9 mouse cellular contexts compared by ENCODE assay signal in the genomic region with DNA sequence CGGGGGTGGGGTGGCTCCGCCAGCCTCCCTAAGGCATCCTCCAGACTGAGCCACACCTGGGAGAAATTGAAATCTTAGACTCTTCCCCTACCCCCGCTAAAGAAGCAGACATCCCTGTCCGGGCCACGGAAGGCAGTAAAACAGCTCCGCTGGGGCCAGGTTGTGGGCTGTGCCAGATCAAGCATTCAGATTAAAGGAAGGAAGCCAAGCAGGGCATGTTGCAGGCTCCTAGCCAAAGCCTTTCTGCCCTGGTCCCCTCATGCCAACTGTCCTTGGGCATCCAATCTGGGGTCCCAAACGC. TPM values are rescaled to one million over a fixed set of nuclear protein-coding genes. Genes with fewer than 3 reads are reported as not detected.
DNase-seq lines count a peak whose midpoint lies in the region; ATAC-seq lines count a peak whose summit lies in the region.
"Had no signal": no experiment of that assay in that cellular context is flagged by ENCODE, and none has a peak within 500 bp of the region (broad histone marks: within the 10 kb centered on the region; RNA-seq: fewer than 3 reads in every experiment).

No protein-coding gene starts in this region.

- H3K27ac ChIP-seq in forebrain, embryonic 15.5 days (replicated peaks) = peak overlapping the region; percentile 57; the same call in 1 of the 2 replicates

- peaks cover 28% of the 10 kb centered on the region for H3K4me1 ChIP-seq in megakaryocyte, embryonic 14.5 days
- peaks cover 36% of the 10 kb centered on the region for H3K4me1 ChIP-seq in forebrain, embryonic 15.5 days

- no peaks in the 10 kb centered on the region for H3K9me3 ChIP-seq in megakaryocyte, embryonic 14.5 days
- H3K9me3 ChIP-seq in forebrain, embryonic 15.5 days = no peaks in the 10 kb centered on the region

- H3K4me2 ChIP-seq in forebrain, embryonic 15.5 days (replicated peaks) = peak overlapping the region; percentile 43

- peak overlapping the region; percentile 30 for H3K9ac ChIP-seq in forebrain, embryonic 15.5 days (replicated peaks)

- WGBS in forebrain, embryonic 15.5 days = 5% methylated on average over 7 of the region's 7 CpGs

- DNase-seq in kidney, postnatal 36 days = peak; percentile 22 to 40
- peak; percentile 41 for DNase-seq in splenic B cell, adult 2 months (ENCODE audit: low read depth, low spot score)
- no peak for DNase-seq in spleen, postnatal 14 days (ENCODE audit: low spot score in 2 of 2)
- no peak for DNase-seq in frontal cortex, postnatal 14 days (ENCODE audit: low spot score in 2 of 2)
- no peak for DNase-seq in lung, postnatal 25 days (ENCODE audit: low spot score)

- no peak for ATAC-seq in megakaryocyte, adult 5-6 weeks (ENCODE audit: poor library complexity, severe bottlenecking)
- ATAC-seq in forebrain, embryonic 15.5 days (replicated peaks) = no peak

- peak overlapping the region; percentile 15 for H3K4me3 ChIP-seq in megakaryocyte, embryonic 14.5 days (replicated peaks)
- H3K4me3 ChIP-seq in forebrain, embryonic 15.5 days = peak overlapping the region; percentile 4; the same call in 1 of the 2 replicates

- H3K27me3 ChIP-seq in megakaryocyte, embryonic 14.5 days (replicated peaks) = peaks cover 41% of the 10 kb centered on the region
- H3K27me3 ChIP-seq in forebrain, embryonic 15.5 days = no peaks in the 10 kb centered on the region
- no peaks in the 10 kb centered on the region for H3K27me3 ChIP-seq in splenic B cell, adult 2 months (ENCODE audit: control insufficient read depth, insufficient read depth, low read length, poor library complexity, severe bottlenecking)

- H3K36me3 ChIP-seq in megakaryocyte, embryonic 14.5 days (replicated peaks; ENCODE audit: low read length) = peaks cover 35% of the 10 kb centered on the region
- H3K36me3 ChIP-seq in forebrain, embryonic 15.5 days = peaks cover 29% of the 10 kb centered on the region
- H3K36me3 ChIP-seq in splenic B cell, adult 2 months (ENCODE audit: control insufficient read depth, insufficient read depth, low read length, poor library complexity, severe bottlenecking) = peaks cover 1% of the 10 kb centered on the region; the same call in 1 of the 2 replicates

RNA-seq across cellular contexts. Expression of a gene that starts 25.9 kb away (rescaled TPM):
- not detected in 2 replicates for polyA plus RNA-seq in megakaryocyte, embryonic 14.5 days (2012; ENCODE audit: insufficient read depth, low replicate concordance)
- total RNA-seq in megakaryocyte, adult 5-6 weeks (2015) = not detected in 2 replicates
- not detected in 2 replicates for total RNA-seq in megakaryocyte, adult 5-6 weeks (2017)
- 13.7 and 14.6 TPM in 2 replicates for polyA plus RNA-seq in forebrain, embryonic 15.5 days (2015; fragmentation: Nextera tagmentation; extraction: Ambion mirVana)

RNA-seq across cellular contexts. Expression of a gene that starts 34.7 kb away (rescaled TPM):
- polyA plus RNA-seq in megakaryocyte, embryonic 14.5 days (2012; ENCODE audit: insufficient read depth, low replicate concordance) = 3.9 and 7.6 TPM in 2 replicates
- total RNA-seq in megakaryocyte, adult 5-6 weeks (2015) = 145 and 161 TPM in 2 replicates
- 208 and 249 TPM in 2 replicates for total RNA-seq in megakaryocyte, adult 5-6 weeks (2017)
- 283 and 284 TPM in 2 replicates for polyA plus RNA-seq in forebrain, embryonic 15.5 days (2015; fragmentation: Nextera tagmentation; extraction: Ambion mirVana)

RNA-seq across cellular contexts. Expression of a gene that starts 56.6 kb away (rescaled TPM):
- not detected in 2 replicates for polyA plus RNA-seq in megakaryocyte, embryonic 14.5 days (2012; ENCODE audit: insufficient read depth, low replicate concordance)
- not detected in 2 replicates for total RNA-seq in megakaryocyte, adult 5-6 weeks (2015)
- total RNA-seq in megakaryocyte, adult 5-6 weeks (2017) = not detected in 2 replicates
- 1.7 and 1.8 TPM in 2 replicates for polyA plus RNA-seq in forebrain, embryonic 15.5 days (2015; fragmentation: Nextera tagmentation; extraction: Ambion mirVana)
- total RNA-seq: hematopoietic stem cell, adult 5-6 weeks had no signal

Comparison
In these comparisons a context has a peak if more than half of its experiments do, and no peak if none do; other contexts are left out.
1. DNase-seq: peak in kidney, postnatal 36 days (2 of 2) and splenic B cell, adult 2 months (single experiment); none in spleen, postnatal 14 days (0 of 2), frontal cortex, postnatal 14 days (0 of 2) and lung, postnatal 25 days (single experiment).
2. RNA of a gene that starts 25.9 kb away (polyA plus RNA-seq): 13.7 to 14.6 TPM in forebrain, embryonic 15.5 days; not detected in megakaryocyte, embryonic 14.5 days; every median in the first group is over 10 times any median in the second.
3. RNA of a gene that starts 34.7 kb away (polyA plus RNA-seq): 283 to 284 TPM in forebrain, embryonic 15.5 days; 3.9 to 7.6 TPM in megakaryocyte, embryonic 14.5 days; every median in the first group is over 10 times any median in the second.